Mouse (Mus musculus): ENCODE results near the gene Zbtb2.
"Not testable (repeated sequence)": the region's sequence is repeated elsewhere in the genome, so short reads cannot be mapped to it uniquely, and the experiment has no call there.

Zbtb2 gene

DNA sequence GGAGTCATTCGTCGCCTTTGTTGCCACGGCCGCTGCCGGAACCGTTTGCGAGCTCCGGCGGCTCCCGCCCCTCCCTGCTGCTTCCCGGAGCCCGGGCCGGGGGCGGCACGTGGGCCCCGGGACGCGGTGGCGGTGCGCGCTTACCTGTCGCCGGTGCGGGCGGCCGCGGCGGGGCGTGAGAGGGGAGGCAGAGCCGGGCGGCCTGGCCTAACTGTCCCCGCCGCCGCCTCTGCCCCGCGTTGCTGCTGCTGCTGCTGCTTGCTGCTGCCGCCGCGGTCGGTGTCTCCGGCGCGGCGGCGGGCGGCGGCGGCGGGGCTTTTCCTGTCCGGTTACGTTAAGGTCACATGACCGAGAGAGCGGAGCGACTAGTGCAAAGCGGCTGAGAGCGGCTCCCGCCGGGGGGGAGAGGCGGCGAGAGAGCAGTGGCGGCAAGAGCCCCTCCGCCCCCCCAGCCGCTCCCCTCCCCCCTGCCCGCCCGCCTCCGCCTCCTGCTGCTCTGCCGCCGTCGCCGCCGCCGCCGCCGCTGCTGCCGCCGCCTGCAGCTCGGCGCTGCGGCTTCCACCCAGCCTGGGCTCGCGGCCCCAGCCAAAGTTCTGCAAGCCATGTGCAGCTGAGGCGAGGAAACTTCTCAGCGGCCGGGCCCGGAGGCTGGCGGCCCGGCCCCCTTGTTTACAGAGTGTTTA, at the start of gene Zbtb2:
TSS of gene Zbtb2 (minus strand) at position 408 of the 683 bp plus-strand sequence.
- DNase-seq (ENCODE audit: low read depth), result peak; percentile 78

DNA sequence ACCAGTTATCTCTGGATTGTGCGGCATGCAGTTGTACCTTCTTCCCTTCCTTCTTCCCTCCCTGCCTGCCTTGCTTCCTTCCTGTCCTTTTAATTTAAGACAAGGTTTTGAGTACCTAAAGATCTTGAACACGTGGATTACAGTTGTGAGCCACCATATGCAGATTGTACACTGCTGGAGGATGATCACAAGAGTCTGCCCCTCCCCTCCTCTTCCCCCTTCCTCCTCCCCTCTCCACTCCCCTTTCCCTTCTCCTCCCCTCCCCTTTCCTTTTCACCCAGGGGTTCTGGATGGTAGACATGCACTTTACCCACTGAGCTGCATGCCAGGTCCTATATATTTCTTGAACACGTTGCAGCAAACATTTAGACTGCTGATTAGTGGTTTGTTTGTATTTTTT, 47.5 kb upstream of the Zbtb2 start:
- DNase-seq (ENCODE audit: low read depth), result no peak

DNA sequence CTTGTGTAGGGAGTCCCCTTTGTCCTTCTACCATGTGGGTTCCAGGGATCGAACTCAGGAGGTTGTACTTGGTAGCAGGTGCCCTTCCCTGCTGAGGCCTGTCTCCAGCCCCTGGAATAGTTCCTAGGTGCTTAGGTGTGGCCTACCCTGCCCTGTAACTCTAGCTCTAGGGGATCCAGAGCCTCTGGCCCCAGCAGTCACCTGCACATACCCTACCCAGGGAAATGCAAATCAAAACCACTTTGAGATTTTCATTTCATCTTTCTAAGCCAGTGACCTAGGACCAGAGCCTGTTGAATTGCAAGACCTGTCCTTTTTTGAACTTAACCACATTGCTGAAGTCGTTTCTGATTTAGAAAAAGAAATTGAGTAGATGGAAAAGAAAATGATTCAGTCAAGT, 46.0 kb upstream of the Zbtb2 start:
- DNase-seq (ENCODE audit: low read depth), result not testable (repeated sequence)

- DNase-seq (ENCODE audit: low read depth), result peak; percentile 65
Measured at GRCm38 (mm10) chr10:4432996-4433755, 45.3 kb upstream of the Zbtb2 start.

- DNase-seq (ENCODE audit: low read depth), result peak; percentile 95
Measured at GRCm38 (mm10) chr10:4432123-4432931, 44.4 kb upstream of the Zbtb2 start, which contains the start of the genes Rmnd1 and Armt1. Gene Rmnd1, minus strand, starts transcription at chr10:4432388. Gene Armt1, plus strand, starts transcription at chr10:4432467.

DNA sequence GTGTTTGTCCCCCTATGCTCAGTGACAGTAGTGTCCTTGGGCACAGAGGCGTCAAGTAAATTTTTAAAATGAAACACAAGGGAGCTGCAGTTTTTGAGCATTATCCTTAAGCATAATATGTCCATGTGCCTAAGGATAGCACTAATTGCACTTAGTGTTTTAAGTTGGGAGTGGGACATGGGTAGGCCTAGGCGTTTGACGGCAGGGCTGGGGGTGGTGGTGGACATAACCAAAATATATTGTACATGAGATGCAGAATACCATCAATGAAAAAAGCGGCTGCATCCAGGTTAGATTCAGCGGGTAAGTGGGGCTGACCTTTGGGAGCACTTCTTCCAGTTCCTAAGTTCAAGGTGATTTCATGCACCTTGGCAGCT, 43.8 kb upstream of the Zbtb2 start:
- no peak for DNase-seq (ENCODE audit: low read depth)

DNA sequence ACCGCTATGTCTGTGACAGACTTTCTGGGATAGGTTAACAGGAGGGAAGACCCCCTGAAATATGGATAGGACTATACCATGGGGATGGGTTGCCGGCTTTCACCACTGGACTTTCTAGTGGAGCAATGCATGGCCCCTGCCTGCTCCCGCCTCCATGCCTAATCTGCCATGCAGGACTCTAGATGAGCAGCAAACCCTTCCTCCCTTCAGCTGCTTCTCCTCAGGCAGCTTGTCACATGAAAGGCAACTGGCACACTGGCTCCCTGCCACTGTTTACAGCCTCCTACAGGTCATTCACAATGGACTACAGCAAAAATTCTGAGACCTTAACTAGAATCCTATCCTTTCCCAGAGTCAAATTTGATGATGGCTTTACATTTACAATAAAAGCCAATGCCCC, 42.9 kb upstream of the Zbtb2 start:
- no peak for DNase-seq (ENCODE audit: low read depth)

GRCm38 (mm10) chr10:4430399-4430798, 42.5 kb upstream of the Zbtb2 start:
- peak; percentile 21 for DNase-seq (ENCODE audit: low read depth)

- DNase-seq (ENCODE audit: low read depth), result no peak
Measured at GRCm38 (mm10) chr10:4425245-4425644, 37.3 kb upstream of the Zbtb2 start.

DNA sequence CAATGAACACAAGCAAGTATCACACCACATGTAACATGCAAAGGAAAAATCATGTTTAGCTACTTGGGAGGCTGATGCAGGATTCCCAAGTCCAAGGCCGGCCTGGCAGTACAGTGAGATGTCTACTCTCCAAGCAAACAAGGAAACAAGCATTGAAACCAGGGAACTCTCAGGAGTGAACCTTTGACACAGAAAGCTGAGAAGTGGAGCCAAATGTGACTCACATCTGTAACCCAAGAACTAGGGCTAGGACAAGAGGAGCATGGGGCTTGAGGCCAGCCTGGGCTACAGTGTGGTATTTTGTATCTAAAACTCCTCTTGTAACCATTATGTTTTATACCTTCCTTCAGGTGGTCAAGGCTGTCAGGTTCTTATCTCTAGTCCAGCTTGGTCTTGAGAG, 19.3 kb upstream of the Zbtb2 start:
- DNase-seq (ENCODE audit: low read depth), result no peak

GRCm38 (mm10) chr10:4405511-4405910, 17.6 kb upstream of the Zbtb2 start:
- no peak for DNase-seq (ENCODE audit: low read depth)

DNA sequence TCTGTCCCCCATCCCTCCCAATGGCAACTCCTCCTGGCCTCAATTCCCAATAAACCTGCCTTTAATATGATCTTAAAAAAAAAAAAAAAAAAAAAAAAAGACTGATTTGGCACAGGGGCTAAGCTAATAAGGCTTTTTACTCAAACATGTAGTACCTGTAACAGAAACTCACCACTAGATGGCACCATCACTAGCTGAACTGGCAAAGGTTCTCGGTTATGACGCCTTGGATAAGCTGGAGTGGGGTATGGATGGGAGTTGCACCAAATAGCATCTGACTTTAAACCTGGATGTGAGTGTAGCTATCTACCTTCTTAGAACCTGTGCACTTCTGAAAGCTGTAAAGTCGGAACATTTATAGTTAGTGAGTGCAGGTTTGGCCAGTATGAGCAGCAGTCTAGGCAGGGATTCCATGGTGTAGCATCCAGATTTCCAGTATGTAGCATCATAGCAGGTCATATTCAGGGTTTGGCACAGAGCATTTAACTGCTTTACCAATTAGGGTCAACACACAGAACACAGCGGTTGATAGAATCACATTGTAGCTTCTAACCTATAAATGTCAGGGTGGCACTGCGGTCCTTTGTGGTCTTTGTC, 17.1 kb upstream of the Zbtb2 start:
- peak; percentile 78 for DNase-seq (ENCODE audit: low read depth)

GRCm38 (mm10) chr10:4398058-4398457, 10.2 kb upstream of the Zbtb2 start:
- no peak for DNase-seq (ENCODE audit: low read depth)

- DNase-seq (ENCODE audit: low read depth), result no peak
Measured at GRCm38 (mm10) chr10:4395321-4395720, 7.4 kb upstream of the Zbtb2 start.

DNA sequence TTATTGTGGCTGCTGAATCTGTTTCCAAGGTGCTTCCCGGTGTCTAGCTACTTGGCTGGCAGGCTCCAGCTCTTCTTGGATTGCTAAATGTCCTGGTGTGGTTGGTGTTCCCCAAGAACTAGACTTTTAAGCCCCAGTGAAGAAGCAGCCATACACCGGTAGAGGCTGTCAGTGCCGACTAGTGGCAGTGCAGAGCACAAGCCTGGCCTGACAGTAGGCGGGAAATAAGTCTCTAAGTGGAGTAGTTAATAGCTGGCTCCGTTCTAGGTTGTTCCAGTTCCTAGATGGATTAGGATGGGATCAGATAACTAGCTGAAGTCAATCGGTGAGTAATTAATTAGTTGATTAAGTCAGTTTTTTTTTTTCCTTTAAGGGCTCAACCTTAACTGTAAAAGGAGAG, 3.9 kb upstream of the Zbtb2 start:
- DNase-seq (ENCODE audit: low read depth), result peak; percentile 62

DNA sequence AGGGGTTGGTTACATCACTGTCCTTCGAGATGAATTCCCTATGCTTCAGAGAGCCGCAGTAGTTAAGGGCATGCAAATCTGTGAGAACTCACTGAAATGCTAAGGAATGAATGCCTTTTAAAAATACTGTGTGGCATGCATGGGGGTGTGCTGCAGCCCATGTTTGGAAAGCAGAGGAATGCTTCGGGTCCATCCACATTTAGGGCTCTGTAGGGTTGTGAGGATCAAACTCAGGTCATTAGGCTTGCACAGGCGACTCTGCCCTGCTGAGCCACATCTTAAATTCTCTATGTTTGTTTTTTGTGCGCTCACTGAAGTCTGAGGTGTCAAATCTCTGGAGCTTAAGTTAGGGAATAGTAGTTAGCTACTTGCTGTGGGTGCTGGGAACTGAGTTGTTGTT, 3.2 kb upstream of the Zbtb2 start:
- no peak for DNase-seq (ENCODE audit: low read depth)

- DNase-seq (ENCODE audit: low read depth), result no peak
Measured at GRCm38 (mm10) chr10:4390550-4390949, 2.6 kb upstream of the Zbtb2 start.

DNA sequence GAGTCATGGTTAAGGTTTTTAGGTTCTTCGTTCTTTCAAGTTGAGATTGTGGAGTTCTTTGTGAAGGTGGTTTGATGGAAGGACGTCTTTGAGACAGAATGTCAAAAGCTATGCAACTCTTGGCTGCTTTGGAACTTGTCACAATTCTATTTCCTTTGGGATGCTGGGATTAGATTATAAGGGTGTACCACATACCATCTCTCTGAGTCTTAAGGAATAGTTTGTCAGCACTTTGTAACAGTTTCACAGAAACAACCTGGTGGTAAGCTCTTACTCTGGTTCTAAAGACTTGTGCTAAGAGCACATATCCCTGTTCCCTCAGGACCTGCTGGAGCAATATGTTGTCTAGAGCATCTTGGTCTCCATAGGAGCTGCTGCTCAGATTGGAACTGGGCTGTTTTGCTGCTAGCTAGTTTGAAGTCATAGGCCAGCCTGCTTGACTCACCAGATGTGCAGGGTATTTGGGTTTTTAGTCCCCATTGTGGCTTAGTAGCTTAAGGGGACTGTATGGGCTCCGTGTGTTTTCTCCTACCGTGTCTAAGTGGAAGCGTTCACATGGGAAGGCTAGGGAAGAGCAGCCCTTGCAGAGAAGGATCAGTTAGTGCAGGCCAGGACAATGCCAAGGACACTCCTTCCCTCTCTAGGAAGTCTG, 1.7 kb upstream of the Zbtb2 start:
- no peak for DNase-seq (ENCODE audit: low read depth)

GRCm38 (mm10) chr10:4389036-4389435, 1.1 kb upstream of the Zbtb2 start:
- DNase-seq (ENCODE audit: low read depth), result peak; percentile 47

- peak; percentile 64 for DNase-seq (ENCODE audit: low read depth)
Measured at GRCm38 (mm10) chr10:4388384-4388745, 457 bp upstream of the Zbtb2 start.
